Mouse (Mus musculus): Measurements from ENCODE around the gene Fads6. TPM values are rescaled to one million over a fixed set of nuclear protein-coding genes. Genes with fewer than 3 reads are reported as not detected.

Gene Fads6
- total RNA-seq, 2 experiments from 2014 or later = 0.58 to 2.3 TPM

GRCm38 (mm10) chr11:115277604-115277975, 19.9 kb downstream of the Fads6 start:
- ATAC-seq (ENCODE audit: poor library complexity, severe bottlenecking) = no peak

GRCm38 (mm10) chr11:115276780-115277603, 20.5 kb downstream of the Fads6 start, which contains the start of gene Fdxr:
TSS of gene Fdxr (minus strand) at chr11:115277050.
- ATAC-seq (ENCODE audit: poor library complexity, severe bottlenecking) = peak; percentile 89

- no peak for ATAC-seq (ENCODE audit: poor library complexity, severe bottlenecking)
These were observed 21.5 kb downstream of the Fads6 start for GRCm38 (mm10) chr11:115275954-115276353.

- ATAC-seq (ENCODE audit: poor library complexity, severe bottlenecking) = no peak
These were observed 22.0 kb downstream of the Fads6 start for GRCm38 (mm10) chr11:115275509-115275908.

- ATAC-seq (ENCODE audit: poor library complexity, severe bottlenecking) = no peak
These were observed 22.7 kb downstream of the Fads6 start for GRCm38 (mm10) chr11:115274771-115275170.

GRCm38 (mm10) chr11:115274178-115274577, 23.3 kb downstream of the Fads6 start:
- ATAC-seq (ENCODE audit: poor library complexity, severe bottlenecking) = no peak

GRCm38 (mm10) chr11:115273735-115274134, 23.7 kb downstream of the Fads6 start:
- ATAC-seq (ENCODE audit: poor library complexity, severe bottlenecking) = no peak

- no peak for ATAC-seq (ENCODE audit: poor library complexity, severe bottlenecking)
These were observed 24.5 kb downstream of the Fads6 start for GRCm38 (mm10) chr11:115272894-115273498.

GRCm38 (mm10) chr11:115271481-115271880, 26.0 kb downstream of the Fads6 start:
- no peak for ATAC-seq (ENCODE audit: poor library complexity, severe bottlenecking)

- no peak for ATAC-seq (ENCODE audit: poor library complexity, severe bottlenecking)
These were observed 26.4 kb downstream of the Fads6 start for GRCm38 (mm10) chr11:115271052-115271451.

GRCm38 (mm10) chr11:115270148-115270861, 27.2 kb downstream of the Fads6 start:
- ATAC-seq (ENCODE audit: poor library complexity, severe bottlenecking) = peak; percentile 58; the same call in 1 of the 2 replicates

GRCm38 (mm10) chr11:115269330-115270066, 28.0 kb downstream of the Fads6 start:
- ATAC-seq (ENCODE audit: poor library complexity, severe bottlenecking) = no peak

GRCm38 (mm10) chr11:115267958-115268357, 29.5 kb downstream of the Fads6 start:
- no peak for ATAC-seq (ENCODE audit: poor library complexity, severe bottlenecking)

GRCm38 (mm10) chr11:115267061-115267883, 30.2 kb downstream of the Fads6 start, which contains the start of gene Grin2c:
TSS of gene Grin2c (minus strand) at chr11:115267243.
- no peak for ATAC-seq (ENCODE audit: poor library complexity, severe bottlenecking)

- ATAC-seq (ENCODE audit: poor library complexity, severe bottlenecking) = no peak
These were observed 31.1 kb downstream of the Fads6 start for GRCm38 (mm10) chr11:115266400-115266778.

GRCm38 (mm10) chr11:115265771-115266399, 31.6 kb downstream of the Fads6 start:
- ATAC-seq (ENCODE audit: poor library complexity, severe bottlenecking) = no peak

GRCm38 (mm10) chr11:115264862-115265668, 32.4 kb downstream of the Fads6 start:
- ATAC-seq (ENCODE audit: poor library complexity, severe bottlenecking) = peak; percentile 61

- ATAC-seq (ENCODE audit: poor library complexity, severe bottlenecking) = no peak
These were observed 33.2 kb downstream of the Fads6 start for GRCm38 (mm10) chr11:115264136-115264861.

All from megakaryocyte, adult 5-6 weeks (primary cell).